Mouse (Mus musculus) heart, embryonic 11.5 days (tissue): Measurements from ENCODE around the gene G0s2. TPM values are rescaled to one million over a fixed set of nuclear protein-coding genes. Genes with fewer than 3 reads are reported as not detected.

Source experiments
- ATAC-seq: fragments of 200-750 bp; cut with Nextera tagmentation; replicated peaks from 2 replicates; pipeline ENCODE4 v1.8.0; 2017; ENCODE audit warnings: moderate library complexity; ENCODE audit not compliant: insufficient number of reproducible peaks, low FRiP score, low TSS enrichment
- H3K27ac ChIP-seq: fragments of 300-500 bp; sonication (generic); 2 replicates; pipeline ENCODE4 v1.5.1; 2014; ENCODE audit warnings: mild to moderate bottlenecking, low read depth, low read length
- H3K27me3 ChIP-seq: fragments of 300-500 bp; sonication (generic); 2 replicates; pipeline ENCODE4 v1.6.1; 2014; ENCODE audit warnings: mild to moderate bottlenecking, low read length, mixed read lengths; ENCODE audit not compliant: control insufficient read depth, insufficient read depth
- H3K36me3 ChIP-seq: fragments of 300-500 bp; sonication (generic); 2 replicates; pipeline ENCODE4 v1.6.1; 2014; ENCODE audit warnings: mild to moderate bottlenecking, low read length, moderate library complexity, mixed read lengths; ENCODE audit not compliant: control insufficient read depth, insufficient read depth
- H3K4me1 ChIP-seq: fragments of 300-500 bp; sonication (generic); 2 replicates; pipeline ENCODE4 v1.6.1; 2014; ENCODE audit warnings: low read length; ENCODE audit not compliant: control insufficient read depth, insufficient read depth
- H3K4me2 ChIP-seq: fragments of 300-500 bp; sonication (generic); 2 replicates; pipeline ENCODE4 v1.6.1; 2014; ENCODE audit warnings: mild to moderate bottlenecking, moderate library complexity
- H3K4me3 ChIP-seq: fragments of 300-500 bp; sonication (generic); 2 replicates; pipeline ENCODE4 v1.5.1; 2014; ENCODE audit warnings: low read depth, low read length
- H3K9ac ChIP-seq: fragments of 300-500 bp; sonication (generic); 2 replicates; pipeline ENCODE4 v1.6.1; 2014; ENCODE audit warnings: mild to moderate bottlenecking, low read depth, low read length, moderate library complexity
- H3K9me3 ChIP-seq: fragments of 300-500 bp; sonication (generic); replicated peaks from 2 replicates; pipeline ENCODE4 v1.6.1; 2016; ENCODE audit warnings: low read length; ENCODE audit not compliant: control insufficient read depth
- WGBS: fragments of 180-500 bp; shearing (Covaris S2); extraction: QIAGEN DNeasy Blood & Tissue Kit; methylation state at CpG from one replicate; pipeline ENCODE4 v1.1.7; 2014; ENCODE audit not compliant: insufficient replicate concordance; 5-methylcytosine and 5-hydroxymethylcytosine counted together
- polyA plus RNA-seq: library from polyadenylated mRNA; unstranded; fragments of >200 nt; fragmentation: Nextera tagmentation; extraction: Ambion mirVana; gene quantifications from 2 replicates; pipeline ENCODE4 v1.2.1, GENCODE M21; 2014

The G0s2 gene
- polyA plus RNA-seq, 1 experiment from 2014 or later: 45.3 TPM

GRCm38 (mm10) chr1:193309785-193310518, 36.9 kb upstream of the G0s2 start:
- WGBS: 42% methylated on average over 1 of the region's 1 CpGs
- no peak for ATAC-seq
- H3K9ac ChIP-seq: no peak overlapping the region
- H3K27ac ChIP-seq: no peak overlapping the region
- H3K4me3 ChIP-seq: no peak overlapping the region
- H3K4me1 ChIP-seq: peaks cover 1% of the 10 kb centered on the region; the same call in 1 of the 2 replicates
- H3K9me3 ChIP-seq: no peaks in the 10 kb centered on the region
- H3K27me3 ChIP-seq: no peaks in the 10 kb centered on the region
- H3K4me2 ChIP-seq: no peak overlapping the region
- H3K36me3 ChIP-seq: no peaks in the 10 kb centered on the region

- Histone ChIP-seq H3K4me2 (no peak overlapping the region), H3K9me3 (no peaks in the 10 kb centered on the region), H3K4me3 (no peak overlapping the region), H3K27ac (no peak overlapping the region), H3K4me1 (peaks cover 3% of the 10 kb centered on the region), H3K36me3 (no peaks in the 10 kb centered on the region), H3K27me3 (peaks cover 3% of the 10 kb centered on the region; the same call in 1 of the 2 replicates), H3K9ac (no peak overlapping the region)
- no peak for ATAC-seq
- WGBS: 90% methylated on average over 2 of the region's 2 CpGs
Observed at GRCm38 (mm10) chr1:193306832-193307231, 33.8 kb upstream of the G0s2 start.

- no peak for ATAC-seq
Observed at GRCm38 (mm10) chr1:193305386-193305785, 32.4 kb upstream of the G0s2 start.

GRCm38 (mm10) chr1:193303096-193303495, 30.1 kb upstream of the G0s2 start:
- Histone ChIP-seq H3K27me3 (peaks cover 3% of the 10 kb centered on the region; the same call in 1 of the 2 replicates), H3K4me3 (no peak overlapping the region), H3K4me2 (no peak overlapping the region), H3K4me1 (peaks cover 5% of the 10 kb centered on the region), H3K9ac (no peak overlapping the region), H3K9me3 (no peaks in the 10 kb centered on the region), H3K27ac (no peak overlapping the region), H3K36me3 (no peaks in the 10 kb centered on the region)
- ATAC-seq: no peak
- WGBS: 64% methylated on average over 2 of the region's 2 CpGs

More at GRCm38 (mm10) chr1:193305386-193305785, 32.4 kb upstream of the G0s2 start:
- no peak overlapping the region for H3K4me2 ChIP-seq
- no peak overlapping the region for H3K9ac ChIP-seq
- no peak overlapping the region for H3K27ac ChIP-seq
- WGBS: 46% methylated on average over 7 of the region's 7 CpGs
- H3K9me3 ChIP-seq: no peaks in the 10 kb centered on the region
- peaks cover 3% of the 10 kb centered on the region; the same call in 1 of the 2 replicates for H3K27me3 ChIP-seq
- H3K4me1 ChIP-seq: peaks cover 5% of the 10 kb centered on the region
- no peak overlapping the region for H3K4me3 ChIP-seq
- no peaks in the 10 kb centered on the region for H3K36me3 ChIP-seq

- Histone ChIP-seq H3K9me3 (no peaks in the 10 kb centered on the region), H3K9ac (0 out of 2 replicates have a peak overlapping the region, but pooled peaks have one; percentile 28), H3K27me3 (peaks cover 3% of the 10 kb centered on the region; the same call in 1 of the 2 replicates), H3K36me3 (no peaks in the 10 kb centered on the region), H3K4me1 (peaks cover 5% of the 10 kb centered on the region), H3K27ac (no peak overlapping the region), H3K4me2 (no peak overlapping the region), H3K4me3 (no peak overlapping the region)
- no peak for ATAC-seq
- WGBS: 55% methylated on average over 8 of the region's 8 CpGs
Observed at GRCm38 (mm10) chr1:193302093-193302405, 29.0 kb upstream of the G0s2 start.

GRCm38 (mm10) chr1:193301216-193302092, 28.4 kb upstream of the G0s2 start:
- ATAC-seq: peak; percentile 35; the same call in 1 of the 2 replicates
- H3K27me3 ChIP-seq: peaks cover 3% of the 10 kb centered on the region; the same call in 1 of the 2 replicates
- H3K4me2 ChIP-seq: no peak overlapping the region
- no peaks in the 10 kb centered on the region for H3K36me3 ChIP-seq
- H3K9me3 ChIP-seq: no peaks in the 10 kb centered on the region
- H3K4me3 ChIP-seq: no peak overlapping the region
- 58% methylated on average over 6 of the region's 6 CpGs for WGBS
- no peak overlapping the region for H3K27ac ChIP-seq
- 0 out of 2 replicates have a peak overlapping the region, but pooled peaks have one; percentile 28 for H3K9ac ChIP-seq
- H3K4me1 ChIP-seq: peaks cover 5% of the 10 kb centered on the region

GRCm38 (mm10) chr1:193299995-193300394, 27.0 kb upstream of the G0s2 start:
- Histone ChIP-seq H3K4me3 (no peak overlapping the region), H3K27me3 (peaks cover 3% of the 10 kb centered on the region; the same call in 1 of the 2 replicates), H3K4me2 (no peak overlapping the region), H3K36me3 (no peaks in the 10 kb centered on the region), H3K9ac (no peak overlapping the region), H3K4me1 (peaks cover 5% of the 10 kb centered on the region), H3K9me3 (no peaks in the 10 kb centered on the region), H3K27ac (no peak overlapping the region)
- 67% methylated on average over 1 of the region's 1 CpGs for WGBS
- no peak for ATAC-seq

- Histone ChIP-seq H3K4me3 (no peak overlapping the region), H3K9me3 (no peaks in the 10 kb centered on the region), H3K27ac (no peak overlapping the region), H3K27me3 (peaks cover 3% of the 10 kb centered on the region; the same call in 1 of the 2 replicates), H3K4me2 (no peak overlapping the region), H3K9ac (no peak overlapping the region), H3K36me3 (no peaks in the 10 kb centered on the region), H3K4me1 (peaks cover 5% of the 10 kb centered on the region)
- 74% methylated on average over 3 of the region's 3 CpGs for WGBS
- ATAC-seq: no peak
Observed at GRCm38 (mm10) chr1:193298141-193298765, 25.2 kb upstream of the G0s2 start.
